Mouse (Mus musculus): ENCODE results near the gene 4930524N10Rik. TPM values are rescaled to one million over a fixed set of nuclear protein-coding genes. Genes with fewer than 3 reads are reported as not detected.

The 4930524N10Rik gene
- not detected for total RNA-seq (2021)
- long read RNA-seq: 0 reads

- no peak for DNase-seq (ENCODE audit: low spot score in 2 of 2)
Observed at GRCm38 (mm10) chrX:154343292-154343691, at the start of gene 4930524N10Rik. Gene 4930524N10Rik, minus strand, starts transcription at chrX:154343392.

- no peak for DNase-seq (ENCODE audit: low spot score in 2 of 2)
Observed at GRCm38 (mm10) chrX:154350042-154350441, 6.8 kb upstream of the 4930524N10Rik start.

GRCm38 (mm10) chrX:154349302-154350041 lies 6.3 kb upstream of the 4930524N10Rik start:
- no peak for DNase-seq (ENCODE audit: low spot score in 2 of 2)

GRCm38 (mm10) chrX:154347933-154348332 lies 4.7 kb upstream of the 4930524N10Rik start:
- no peak for DNase-seq (ENCODE audit: low spot score in 2 of 2)

Other genes with a start within 250 kb of the 4930524N10Rik start
- gene Gm15140, start 222.7 kb downstream of the 4930524N10Rik start, total RNA-seq (2021): not detected
- gene Samt4, start 138.6 kb upstream of the 4930524N10Rik start, total RNA-seq (2021): not detected
- gene Samt2, start 236.0 kb upstream of the 4930524N10Rik start, total RNA-seq (2021): not detected